Mouse (Mus musculus) liver (tissue): ENCODE measurements at regions not wholly inside any gene's neighbourhood (a gene's known extent, or its start where the extent isn't known, plus 50 kb on each side); places are given as distances from the start of the nearest gene placed in this dataset.

Source experiments
- DNase-seq: peaks from one replicate; pipeline ENCODE4 v3.0.0-alpha.2; 2020; ENCODE audit warnings: mixed read lengths

DNA sequence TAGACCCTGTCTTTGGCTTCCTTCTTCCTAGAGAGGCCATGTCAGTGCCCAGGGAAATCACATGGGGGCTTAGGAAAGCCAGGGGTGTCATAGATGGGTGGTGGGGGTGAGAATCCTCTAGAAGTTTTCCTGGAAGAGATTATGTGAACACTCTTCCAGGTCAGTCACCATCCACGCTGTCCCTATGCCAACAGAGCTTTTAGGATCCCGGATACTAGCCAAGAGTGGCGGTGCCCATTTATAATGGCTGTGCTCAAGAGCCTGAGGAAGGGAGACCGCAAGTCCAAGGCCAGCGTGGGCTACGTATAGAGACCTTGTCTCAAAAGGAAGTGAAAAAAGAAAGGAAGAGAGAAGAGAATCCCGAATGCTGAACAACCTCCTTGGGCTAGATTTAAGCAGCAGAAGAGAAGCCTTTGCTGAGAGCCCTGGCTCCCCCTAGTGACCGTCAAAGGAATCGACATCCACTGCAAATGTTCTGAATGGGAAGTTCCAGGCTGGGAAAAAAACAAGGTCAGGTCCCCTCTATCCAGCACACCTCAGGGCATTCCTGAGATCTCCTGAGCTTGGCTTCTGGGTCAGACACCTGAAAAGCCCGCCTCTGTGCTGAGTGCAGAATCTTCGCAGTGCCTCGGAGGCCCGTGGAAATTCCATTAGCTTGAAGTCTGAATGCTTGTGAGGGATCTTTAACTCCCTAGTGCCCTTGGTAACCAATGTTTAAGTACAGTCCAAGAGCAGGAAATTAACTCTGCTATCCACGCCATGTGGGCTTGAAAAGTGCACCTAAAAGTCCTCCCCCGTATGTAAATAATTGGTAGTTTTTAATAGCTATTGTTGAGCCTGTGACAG, 50.5 kb upstream of the Cdh5 start:
- peak; percentile 48 for DNase-seq

DNA sequence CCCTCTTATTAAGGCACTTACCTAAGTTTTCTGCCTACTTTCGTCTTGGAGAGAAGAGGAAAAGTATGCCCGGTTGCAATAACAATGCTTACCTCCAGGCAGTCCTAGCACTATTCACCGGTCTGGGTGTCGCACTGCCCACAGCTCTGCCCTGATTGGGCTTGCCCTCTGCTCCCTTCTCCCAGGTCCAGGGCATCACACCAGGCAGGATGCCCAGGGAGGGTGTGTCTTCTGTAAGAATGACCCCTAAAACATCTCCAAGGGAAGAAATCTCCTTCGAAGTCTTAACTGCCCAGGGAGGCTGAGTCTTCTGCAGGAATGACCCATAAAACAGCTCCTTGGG, 49.9 kb upstream of the Cdh5 start:
- no peak for DNase-seq
